Mouse (Mus musculus) heart, embryonic 11.5 days (tissue): ENCODE results near the gene Bmyc. TPM values are rescaled to one million over a fixed set of nuclear protein-coding genes. Genes with fewer than 3 reads are reported as not detected.

ENCODE experiments used
- ATAC-seq: fragments of 200-750 bp; cut with Nextera tagmentation; replicated peaks from 2 replicates; pipeline ENCODE4 v1.8.0; 2017; ENCODE audit warnings: moderate library complexity; ENCODE audit not compliant: insufficient number of reproducible peaks, low FRiP score, low TSS enrichment
- H3K27ac ChIP-seq: fragments of 300-500 bp; sonication (generic); 2 replicates; pipeline ENCODE4 v1.5.1; 2014; ENCODE audit warnings: mild to moderate bottlenecking, low read depth, low read length
- H3K27me3 ChIP-seq: fragments of 300-500 bp; sonication (generic); 2 replicates; pipeline ENCODE4 v1.6.1; 2014; ENCODE audit warnings: mild to moderate bottlenecking, low read length, mixed read lengths; ENCODE audit not compliant: control insufficient read depth, insufficient read depth
- H3K36me3 ChIP-seq: fragments of 300-500 bp; sonication (generic); 2 replicates; pipeline ENCODE4 v1.6.1; 2014; ENCODE audit warnings: mild to moderate bottlenecking, low read length, moderate library complexity, mixed read lengths; ENCODE audit not compliant: control insufficient read depth, insufficient read depth
- H3K4me1 ChIP-seq: fragments of 300-500 bp; sonication (generic); 2 replicates; pipeline ENCODE4 v1.6.1; 2014; ENCODE audit warnings: low read length; ENCODE audit not compliant: control insufficient read depth, insufficient read depth
- H3K4me2 ChIP-seq: fragments of 300-500 bp; sonication (generic); 2 replicates; pipeline ENCODE4 v1.6.1; 2014; ENCODE audit warnings: mild to moderate bottlenecking, moderate library complexity
- H3K4me3 ChIP-seq: fragments of 300-500 bp; sonication (generic); 2 replicates; pipeline ENCODE4 v1.5.1; 2014; ENCODE audit warnings: low read depth, low read length
- H3K9ac ChIP-seq: fragments of 300-500 bp; sonication (generic); 2 replicates; pipeline ENCODE4 v1.6.1; 2014; ENCODE audit warnings: mild to moderate bottlenecking, low read depth, low read length, moderate library complexity
- H3K9me3 ChIP-seq: fragments of 300-500 bp; sonication (generic); replicated peaks from 2 replicates; pipeline ENCODE4 v1.6.1; 2016; ENCODE audit warnings: low read length; ENCODE audit not compliant: control insufficient read depth
- WGBS: fragments of 180-500 bp; shearing (Covaris S2); extraction: QIAGEN DNeasy Blood & Tissue Kit; methylation state at CpG from one replicate; pipeline ENCODE4 v1.1.7; 2014; ENCODE audit not compliant: insufficient replicate concordance; 5-methylcytosine and 5-hydroxymethylcytosine counted together
- polyA plus RNA-seq: library from polyadenylated mRNA; unstranded; fragments of >200 nt; fragmentation: Nextera tagmentation; extraction: Ambion mirVana; gene quantifications from 2 replicates; pipeline ENCODE4 v1.2.1, GENCODE M21; 2014

The Bmyc gene
- polyA plus RNA-seq, 1 experiment from 2014 or later = 49.9 TPM

DNA sequence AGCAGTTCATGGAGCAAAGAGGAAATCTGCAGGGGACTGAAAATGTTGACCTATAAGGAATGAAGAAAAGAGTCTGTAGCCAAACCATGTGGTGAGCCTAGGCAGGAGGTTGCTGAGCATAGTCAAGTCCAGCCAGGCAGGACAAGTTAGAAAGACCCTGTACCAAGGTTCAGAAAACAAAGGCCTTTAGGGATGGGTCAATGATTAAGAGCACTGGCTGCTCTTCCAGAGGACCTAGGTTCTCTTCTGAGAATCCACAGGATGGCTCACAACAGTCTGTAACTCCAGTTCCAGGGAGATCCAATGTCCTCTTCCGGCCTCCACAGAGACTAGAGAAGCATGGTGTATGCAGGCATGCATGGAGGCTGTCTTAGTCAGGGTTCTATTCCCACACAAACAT, 47.7 kb downstream of the Bmyc start:
- Histone ChIP-seq H3K4me1 (no peaks in the 10 kb centered on the region), H3K27ac (no peak overlapping the region), H3K36me3 (no peaks in the 10 kb centered on the region), H3K9me3 (no peaks in the 10 kb centered on the region), H3K27me3 (no peaks in the 10 kb centered on the region), H3K4me3 (no peak overlapping the region), H3K4me2 (no peak overlapping the region), H3K9ac (no peak overlapping the region)
- WGBS = 85% methylated on average over 1 of the region's 1 CpGs
- ATAC-seq = no peak

Other genes starting within 250 kb of the Bmyc start
- 0.47 and 0.83 TPM in 2 replicates for gene Clic3, start 249.9 kb upstream of the Bmyc start, polyA plus RNA-seq
- gene Paxx, start 245.6 kb upstream of the Bmyc start, polyA plus RNA-seq = 16.5 and 20.0 TPM in 2 replicates
- gene Ptgds, start 236.7 kb upstream of the Bmyc start, polyA plus RNA-seq = 0.66 and 1.1 TPM in 2 replicates
- not detected in 2 replicates for gene Lcn12, start 212.8 kb upstream of the Bmyc start, polyA plus RNA-seq
- 66.7 and 78.7 TPM in 2 replicates for gene Fbxw5, start 206.0 kb upstream of the Bmyc start, polyA plus RNA-seq
- gene C8g, start 205.0 kb upstream of the Bmyc start, polyA plus RNA-seq = 3.4 and 3.7 TPM in 2 replicates
- gene Traf2, start 159.8 kb upstream of the Bmyc start, polyA plus RNA-seq = 20.3 and 21.9 TPM in 2 replicates
- gene Edf1, start 148.9 kb upstream of the Bmyc start, polyA plus RNA-seq = 318 and 356 TPM in 2 replicates
- 3.2 and 5.5 TPM in 2 replicates for gene Mamdc4, start 131.9 kb upstream of the Bmyc start, polyA plus RNA-seq
- gene Phpt1, start 131.5 kb upstream of the Bmyc start, polyA plus RNA-seq = 167 and 172 TPM in 2 replicates
- 0.21 TPM in 1 of 2 replicates, not detected in the other for gene Ajm1, start 125.0 kb upstream of the Bmyc start, polyA plus RNA-seq
- 35.9 and 40.0 TPM in 2 replicates for gene Rabl6, start 98.2 kb upstream of the Bmyc start, polyA plus RNA-seq
- gene Ccdc183, start 89.1 kb upstream of the Bmyc start, polyA plus RNA-seq = 0.11 and 0.20 TPM in 2 replicates
- gene Tmem141, start 84.7 kb upstream of the Bmyc start, polyA plus RNA-seq = 14.6 and 18.4 TPM in 2 replicates
- 1.0 and 1.1 TPM in 2 replicates for gene Fcna, start 78.7 kb upstream of the Bmyc start, polyA plus RNA-seq
- not detected in 2 replicates for gene Lcn8, start 53.6 kb upstream of the Bmyc start, polyA plus RNA-seq
- not detected in 2 replicates for gene Lcn5, start 48.8 kb upstream of the Bmyc start, polyA plus RNA-seq
- not detected in 2 replicates for gene Lcn6, start 30.0 kb upstream of the Bmyc start, polyA plus RNA-seq
- gene Lcn10, start 24.0 kb upstream of the Bmyc start, polyA plus RNA-seq = not detected in 2 replicates
- not detected in 2 replicates for gene Obp2a, start 6.7 kb upstream of the Bmyc start, polyA plus RNA-seq
- gene Obp2b, start 30.3 kb downstream of the Bmyc start, polyA plus RNA-seq = not detected in 2 replicates
- gene Lcn3, start 58.8 kb downstream of the Bmyc start, polyA plus RNA-seq = not detected in 2 replicates
- not detected in 2 replicates for gene Lcn11, start 70.3 kb downstream of the Bmyc start, polyA plus RNA-seq
- not detected in 2 replicates for gene Gm13539, start 75.5 kb downstream of the Bmyc start, polyA plus RNA-seq
- not detected in 2 replicates for gene Glt6d1, start 109.1 kb downstream of the Bmyc start, polyA plus RNA-seq
- gene Lcn9, start 116.4 kb downstream of the Bmyc start, polyA plus RNA-seq = not detected in 2 replicates
- not detected in 2 replicates for gene Sohlh1, start 140.5 kb downstream of the Bmyc start, polyA plus RNA-seq
- 0.04 TPM in 1 of 2 replicates, not detected in the other for gene Kcnt1, start 157.0 kb downstream of the Bmyc start, polyA plus RNA-seq